Mouse (Mus musculus) myocyte (in vitro differentiated cells): ENCODE measurements at regions not wholly inside any gene's neighbourhood (a gene's known extent, or its start where the extent isn't known, plus 50 kb on each side); places are given as distances from the start of the nearest gene placed in this dataset.

Source experiments
- CEBPB ChIP-seq: IDR thresholded peaks from 2 replicates; pipeline ENCODE4 v1.6.1; 2011; ENCODE audit warnings: mild to moderate bottlenecking, moderate library complexity; ENCODE audit not compliant: poor library complexity, insufficient read depth, severe bottlenecking
- E2F4 ChIP-seq: IDR thresholded peaks from one replicate; pipeline ENCODE4 v1.6.1; 2011; ENCODE audit warnings: mild to moderate bottlenecking, control low read depth, moderate library complexity; ENCODE audit not compliant: insufficient read depth
- MAX ChIP-seq: IDR thresholded peaks from one replicate; pipeline ENCODE4 v1.6.1; 2011; ENCODE audit warnings: low read depth, mild to moderate bottlenecking, control low read depth
- MYOD1 ChIP-seq, 3 experiments: IDR thresholded peaks; one replicate each; pipeline ENCODE4 v1.6.1; 2011; ENCODE audit warnings: control low read depth in 2 of 3, low read depth in 2 of 3, mild to moderate bottlenecking in 2 of 3, moderate library complexity in 1 of 3; ENCODE audit not compliant: insufficient read length in 2 of 3, control insufficient read depth in 1 of 3
- POLR2A ChIP-seq: IDR thresholded peaks from one replicate; pipeline ENCODE4 v1.6.1; 2011; ENCODE audit warnings: low read depth, mild to moderate bottlenecking, control low read depth, moderate library complexity; ENCODE audit not compliant: insufficient read length
- POLR2AphosphoS2 ChIP-seq: IDR thresholded peaks from one replicate; pipeline ENCODE4 v1.6.1; 2011; ENCODE audit warnings: low read depth, control low read depth; ENCODE audit not compliant: insufficient read length
- SRF ChIP-seq: IDR thresholded peaks from one replicate; pipeline ENCODE4 v1.6.1; 2011; ENCODE audit warnings: low read depth; ENCODE audit not compliant: control insufficient read depth, insufficient read length
- USF1 ChIP-seq: IDR thresholded peaks from one replicate; pipeline ENCODE4 v1.6.1; 2011; ENCODE audit warnings: low read depth, mild to moderate bottlenecking, control low read depth, moderate library complexity

DNA sequence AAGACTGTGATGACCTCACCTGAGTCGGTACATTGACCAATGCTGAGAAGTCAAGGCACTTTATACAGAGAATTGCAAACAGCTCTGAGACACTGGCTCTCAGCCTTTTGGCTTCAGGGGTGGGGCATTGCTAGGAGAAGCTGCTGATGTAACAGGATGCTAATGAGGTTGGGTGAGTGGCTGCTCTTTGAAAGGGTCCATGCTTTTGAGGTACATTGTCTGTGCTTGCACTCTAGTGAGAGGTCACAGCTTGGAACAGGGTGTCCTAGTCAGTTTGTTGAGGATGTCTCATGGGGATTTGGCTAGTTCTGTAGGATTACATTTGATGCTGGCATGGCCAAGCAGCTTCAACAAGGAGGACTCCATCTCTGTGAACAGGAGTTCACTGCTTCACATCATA is 109.1 kb upstream of the Auts2 start:
- TF ChIP-seq MAX (no peak), E2F4 (no peak), POLR2A (no peak), CEBPB (no peak), MYOD1 (IDR thresholded peaks at IDR 0.05; ENCODE audit: control insufficient read depth in 1 of 3, insufficient read length in 2 of 3, low read depth in 2 of 3) (no peak), USF1 (no peak), SRF (no peak), POLR2AphosphoS2 (no peak)
